Mouse (Mus musculus) monocyte, adult 59 days (primary cell): ENCODE data around the gene Glt6d1. TPM values are rescaled to one million over a fixed set of nuclear protein-coding genes. Genes with fewer than 3 reads are reported as not detected.

Experiments
- total RNA-seq, 2 experiments: library from RNA; stranded (reverse); gene quantifications; one replicate each; pipeline ENCODE4 v1.2.4; 2023

Gene Glt6d1
- total RNA-seq, result not detected

GRCm38 (mm10) chr2:25815748-25816147 lies at the start of gene Glt6d1:
Gene Glt6d1 (minus strand): TSS chr2:25815848.

GRCm38 (mm10) chr2:25863337-25864131 lies 47.9 kb upstream of the Glt6d1 start, which contains the start of gene Kcnt1:
Gene Kcnt1 (plus strand): TSS chr2:25863734.

GRCm38 (mm10) chr2:25847226-25847625 lies 31.6 kb upstream of the Glt6d1 start, which contains the start of gene Sohlh1:
Gene Sohlh1 (minus strand): TSS chr2:25847248.

GRCm38 (mm10) chr2:25822806-25823205 lies 7.2 kb upstream of the Glt6d1 start, which contains the start of gene Lcn9:
Gene Lcn9 (plus strand): TSS chr2:25823153.

GRCm38 (mm10) chr2:25781957-25782356 lies 33.7 kb downstream of the Glt6d1 start, which contains the start of gene Gm13539:
Gene Gm13539 (plus strand): TSS chr2:25782257.

GRCm38 (mm10) chr2:25776717-25777116 lies 38.9 kb downstream of the Glt6d1 start, which contains the start of gene Lcn11:
Gene Lcn11 (plus strand): TSS chr2:25777017.

GRCm38 (mm10) chr2:25765269-25765668 lies 50.4 kb downstream of the Glt6d1 start, which contains the start of gene Lcn3:
Gene Lcn3 (plus strand): TSS chr2:25765569.

Other genes with a start within 250 kb of the Glt6d1 start
- gene Mamdc4, start 241.0 kb downstream of the Glt6d1 start, total RNA-seq, result 1 to 10 TPM; 1.4 to 1.7 TPM
- gene Phpt1, start 240.6 kb downstream of the Glt6d1 start, total RNA-seq, result 1 to 10 TPM; 6.0 to 7.4 TPM
- 1 to 10 TPM; 2.2 to 3.5 TPM for gene Ajm1, start 234.1 kb downstream of the Glt6d1 start, total RNA-seq
- 10 to 100 TPM; 72.6 to 82.4 TPM for gene Rabl6, start 207.3 kb downstream of the Glt6d1 start, total RNA-seq
- not detected for gene Ccdc183, start 198.2 kb downstream of the Glt6d1 start, total RNA-seq
- gene Tmem141, start 193.8 kb downstream of the Glt6d1 start, total RNA-seq, result 10 to 100 TPM; 21.2 to 22.8 TPM
- gene Fcna, start 187.8 kb downstream of the Glt6d1 start, total RNA-seq, result 100 to 1,000 TPM; 205 to 232 TPM
- gene Lcn8, start 162.7 kb downstream of the Glt6d1 start, total RNA-seq, result not detected
- not detected for gene Lcn5, start 157.9 kb downstream of the Glt6d1 start, total RNA-seq
- gene Lcn6, start 139.1 kb downstream of the Glt6d1 start, total RNA-seq, result not detected
- gene Lcn10, start 133.1 kb downstream of the Glt6d1 start, total RNA-seq, result not detected
- gene Obp2a, start 115.8 kb downstream of the Glt6d1 start, total RNA-seq, result not detected
- 10 to 100 TPM; 15.9 to 20.1 TPM for gene Bmyc, start 109.1 kb downstream of the Glt6d1 start, total RNA-seq
- gene Obp2b, start 78.8 kb downstream of the Glt6d1 start, total RNA-seq, result not detected
- gene Lcn3, start 50.3 kb downstream of the Glt6d1 start, total RNA-seq, result not detected
- gene Lcn11, start 38.8 kb downstream of the Glt6d1 start, total RNA-seq, result not detected
- not detected for gene Gm13539, start 33.6 kb downstream of the Glt6d1 start, total RNA-seq
- not detected for gene Lcn9, start 7.3 kb upstream of the Glt6d1 start, total RNA-seq
- not detected for gene Sohlh1, start 31.4 kb upstream of the Glt6d1 start, total RNA-seq
- gene Kcnt1, start 47.9 kb upstream of the Glt6d1 start, total RNA-seq, result not detected
- 10 to 100 TPM; 12.0 to 16.6 TPM for gene Camsap1, start 167.4 kb upstream of the Glt6d1 start, total RNA-seq
- 10 to 100 TPM; 18.8 to 23.9 TPM for gene Ubac1, start 205.9 kb upstream of the Glt6d1 start, total RNA-seq